ENCODE assay signal across 8 mouse cellular contexts in the genomic region with DNA sequence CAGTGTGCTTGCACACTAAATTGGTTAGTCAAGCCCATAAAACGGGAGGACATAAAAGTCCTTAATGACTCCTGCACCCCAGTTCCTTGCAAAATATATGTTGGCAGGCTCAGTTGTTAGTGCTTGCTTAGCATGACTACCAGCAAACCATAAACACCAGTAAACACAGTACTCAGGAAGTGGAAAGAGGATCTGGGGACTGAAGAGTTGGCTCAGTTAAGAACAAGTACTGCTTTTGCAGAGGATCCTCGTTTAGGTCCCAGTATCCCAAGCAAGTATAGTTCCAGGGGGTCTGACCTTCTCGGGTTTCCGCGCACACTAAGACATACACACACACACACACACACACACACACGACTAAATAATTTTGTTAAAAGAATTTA. TPM values are rescaled to one million over a fixed set of nuclear protein-coding genes. Genes with fewer than 3 reads are reported as not detected.
DNase-seq lines count a peak whose midpoint lies in the region; ATAC-seq and TF ChIP-seq lines count a peak whose summit lies in the region.

No protein-coding gene starts in this region.

- no peaks in the 10 kb centered on the region for H3K27me3 ChIP-seq in ES-Bruce4 (ENCODE audit: control insufficient read depth, insufficient read depth, low read length, poor library complexity, severe bottlenecking)
- H3K27me3 ChIP-seq in megakaryocyte, embryonic 14.5 days (replicated peaks): no peaks in the 10 kb centered on the region

- no peak for TF ChIP-seq POLR2A in ES-Bruce4 (IDR thresholded peaks at IDR 0.05; ENCODE audit: insufficient read depth, low read length)

- no peak overlapping the region for H3K4me3 ChIP-seq in ES-Bruce4 (ENCODE audit: low read depth, low read length)
- peak overlapping the region; percentile 96 for H3K4me3 ChIP-seq in megakaryocyte, embryonic 14.5 days (replicated peaks)

- H3K9me3 ChIP-seq in ES-Bruce4 (replicated peaks; ENCODE audit: control insufficient read depth, insufficient read depth, low read length, poor library complexity, severe bottlenecking): no peaks in the 10 kb centered on the region
- H3K9me3 ChIP-seq in megakaryocyte, embryonic 14.5 days: no peaks in the 10 kb centered on the region

- intact Hi-C loops in gastrocnemius, postnatal 36 days (cut with DNase I): no loop called here

- H3K4me1 ChIP-seq in ES-Bruce4 (ENCODE audit: control insufficient read depth, insufficient read depth, low read length): no peaks in the 10 kb centered on the region
- H3K4me1 ChIP-seq in megakaryocyte, embryonic 14.5 days: peaks cover 59% of the 10 kb centered on the region

- no peak for TF ChIP-seq EP300 in ES-Bruce4 (IDR thresholded peaks at IDR 0.05; ENCODE audit: insufficient read depth, low read depth, low read length)

- peak; percentile 56 to 57; a peak in 3 of 4 replicates for ATAC-seq in hematopoietic stem cell, adult 5-6 weeks (replicated peaks in 1 of 2; ENCODE audit: insufficient read depth in 1 of 2, low FRiP score in 2 of 2, low TSS enrichment in 1 of 2, low read depth in 1 of 2, poor library complexity in 2 of 2, severe bottlenecking in 2 of 2)

- H3K9ac ChIP-seq in ES-Bruce4 (ENCODE audit: low read depth, poor library complexity, severe bottlenecking): peak overlapping the region; percentile 42; the same call in 1 of the 2 replicates

- peak; percentile 7 for DNase-seq in gastrocnemius, postnatal 10 days
- no peak for DNase-seq in gastrocnemius, postnatal 36 days
- no peak for DNase-seq in ovary, postnatal 10 days (ENCODE audit: low spot score)
- no peak for DNase-seq in right cerebral cortex, adult 2 months (ENCODE audit: low spot score in 2 of 2)
- DNase-seq in right cerebral cortex, postnatal 25 days: no peak

- peaks cover 32% of the 10 kb centered on the region for H3K36me3 ChIP-seq in ES-Bruce4 (ENCODE audit: control insufficient read depth, insufficient read depth, low read length, poor library complexity, severe bottlenecking)
- peaks cover 37% of the 10 kb centered on the region for H3K36me3 ChIP-seq in megakaryocyte, embryonic 14.5 days (replicated peaks; ENCODE audit: low read length)

- TF ChIP-seq CTCF in ES-Bruce4 (IDR thresholded peaks at IDR 0.05; ENCODE audit: low read depth, low read length): no peak

- peak overlapping the region; percentile 22 for H3K27ac ChIP-seq in ES-Bruce4 (ENCODE audit: insufficient read depth, low read length)

RNA-seq across cellular contexts. Expression of a gene that starts 0.4 kb away (rescaled TPM):
- 10 to 100 TPM; 20.5 to 23.1 TPM for total RNA-seq in gastrocnemius, postnatal 10 days (2021)
- total RNA-seq in gastrocnemius, postnatal 36 days (2021): 10 to 100 TPM in 1 of 2 experiments, 1 to 10 TPM in 1; 7.3 to 11.0 TPM
- polyA plus RNA-seq in ES-Bruce4 (2011; ENCODE audit: insufficient read depth, insufficient read length, low read depth, missing spikeins): 81.8 and 87.7 TPM in 2 replicates
- 72.7 and 97.1 TPM in 2 replicates for total RNA-seq in hematopoietic stem cell, adult 5-6 weeks (2017)
- 3.7 TPM in 1 of 2 replicates, not detected in the other for polyA plus RNA-seq in megakaryocyte, embryonic 14.5 days (2012; ENCODE audit: insufficient read depth, low replicate concordance)

RNA-seq across cellular contexts. Expression of a gene that starts 38.9 kb away (rescaled TPM):
- total RNA-seq in gastrocnemius, postnatal 10 days (2021): 100 to 1,000 TPM; 102 to 126 TPM
- total RNA-seq in gastrocnemius, postnatal 36 days (2021): 10 to 100 TPM; 79.6 to 81.0 TPM
- 696 and 796 TPM in 2 replicates for polyA plus RNA-seq in ES-Bruce4 (2011; ENCODE audit: insufficient read depth, insufficient read length, low read depth, missing spikeins)
- 311 and 331 TPM in 2 replicates for total RNA-seq in hematopoietic stem cell, adult 5-6 weeks (2017)
- polyA plus RNA-seq in megakaryocyte, embryonic 14.5 days (2012; ENCODE audit: insufficient read depth, low replicate concordance): 33.7 and 151 TPM in 2 replicates

RNA-seq across cellular contexts. Expression of a gene that starts 38.9 kb away (rescaled TPM):
- total RNA-seq in gastrocnemius, postnatal 10 days (2021): 1 to 10 TPM; 7.5 to 8.6 TPM
- total RNA-seq in gastrocnemius, postnatal 36 days (2021): 1 to 10 TPM; 5.7 to 7.2 TPM
- 21.0 and 26.7 TPM in 2 replicates for polyA plus RNA-seq in ES-Bruce4 (2011; ENCODE audit: insufficient read depth, insufficient read length, low read depth, missing spikeins)
- total RNA-seq in hematopoietic stem cell, adult 5-6 weeks (2017): 14.6 and 17.1 TPM in 2 replicates
- 0.21 and 3.4 TPM in 2 replicates for polyA plus RNA-seq in megakaryocyte, embryonic 14.5 days (2012; ENCODE audit: insufficient read depth, low replicate concordance)

RNA-seq across cellular contexts. Expression of a gene that starts 47.1 kb away (rescaled TPM):
- total RNA-seq in gastrocnemius, postnatal 10 days (2021): not detected
- total RNA-seq in gastrocnemius, postnatal 36 days (2021): not detected
- polyA plus RNA-seq in ES-Bruce4 (2011; ENCODE audit: insufficient read depth, insufficient read length, low read depth, missing spikeins): not detected in 2 replicates
- total RNA-seq in hematopoietic stem cell, adult 5-6 weeks (2017): not detected in 2 replicates
- polyA plus RNA-seq in megakaryocyte, embryonic 14.5 days (2012; ENCODE audit: insufficient read depth, low replicate concordance): not detected in 2 replicates
